Mouse (Mus musculus): ENCODE measurements around the gene Pde11a. TPM values are rescaled to one million over a fixed set of nuclear protein-coding genes. Genes with fewer than 3 reads are reported as not detected.

Pde11a gene
- polyA plus RNA-seq, 1 experiment from 2014 or later: 0.13 TPM

DNA sequence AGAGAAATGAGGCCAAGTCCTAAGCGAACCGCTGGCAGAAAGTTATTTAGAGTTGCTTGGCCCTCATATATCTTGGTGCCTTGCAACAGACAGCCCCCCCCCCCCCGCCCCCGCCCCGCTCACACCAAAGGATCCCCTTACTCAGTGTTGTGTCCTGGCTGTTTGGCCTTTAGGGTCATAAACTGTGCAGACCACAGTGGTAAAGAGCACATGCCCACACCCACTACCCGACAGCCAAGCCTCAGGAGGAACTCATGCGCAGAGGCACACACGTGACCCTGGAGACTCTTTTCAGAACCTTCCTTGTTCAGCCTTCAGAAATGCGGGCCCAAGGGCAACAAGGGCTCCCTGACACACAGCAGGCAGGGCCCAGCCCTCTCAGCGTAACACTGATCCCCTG, 90.3 kb downstream of the Pde11a start:
- Histone ChIP-seq H3K9ac (replicated peaks) (no peak overlapping the region), H3K4me3 (replicated peaks) (no peak overlapping the region), H3K36me3 (no peaks in the 10 kb centered on the region), H3K4me2 (no peak overlapping the region), H3K27me3 (no peaks in the 10 kb centered on the region), H3K9me3 (no peaks in the 10 kb centered on the region), H3K4me1 (replicated peaks) (peaks cover 4% of the 10 kb centered on the region; the same call in 1 of the 2 replicates), H3K27ac (no peak overlapping the region)
- ATAC-seq (ENCODE audit: insufficient number of reproducible peaks, insufficient read depth, low FRiP score, low TSS enrichment, low read depth): no peak
- 42% methylated on average over 9 of the region's 10 CpGs for WGBS

DNA sequence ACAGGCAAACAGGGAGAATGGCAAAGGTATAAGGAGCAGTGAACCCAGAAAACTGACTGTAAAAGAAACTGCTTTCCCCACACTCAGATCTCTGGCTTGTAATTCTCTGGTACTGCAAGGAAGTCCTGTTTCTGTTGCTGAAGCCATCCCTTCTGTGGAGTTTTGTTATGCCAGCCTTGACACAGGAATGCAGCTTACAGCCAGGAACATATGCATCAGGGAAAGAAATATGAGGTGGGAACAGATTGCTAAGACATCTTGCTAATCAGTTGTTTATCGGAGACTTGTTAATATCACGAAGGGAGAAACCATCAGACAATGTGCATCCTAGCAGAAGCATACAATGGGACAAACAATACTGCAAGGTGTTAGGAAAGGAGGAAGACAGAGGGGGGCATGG, 99.4 kb downstream of the Pde11a start:
- H3K4me1 ChIP-seq (replicated peaks): no peaks in the 10 kb centered on the region
- H3K9ac ChIP-seq (replicated peaks): no peak overlapping the region
- H3K27me3 ChIP-seq: no peaks in the 10 kb centered on the region
- 76% methylated on average over 2 of the region's 2 CpGs for WGBS
- no peak overlapping the region for H3K27ac ChIP-seq
- no peak for ATAC-seq (ENCODE audit: insufficient number of reproducible peaks, insufficient read depth, low FRiP score, low TSS enrichment, low read depth)
- H3K36me3 ChIP-seq: no peaks in the 10 kb centered on the region
- no peak overlapping the region for H3K4me3 ChIP-seq (replicated peaks)
- H3K4me2 ChIP-seq: no peak overlapping the region
- no peaks in the 10 kb centered on the region for H3K9me3 ChIP-seq

DNA sequence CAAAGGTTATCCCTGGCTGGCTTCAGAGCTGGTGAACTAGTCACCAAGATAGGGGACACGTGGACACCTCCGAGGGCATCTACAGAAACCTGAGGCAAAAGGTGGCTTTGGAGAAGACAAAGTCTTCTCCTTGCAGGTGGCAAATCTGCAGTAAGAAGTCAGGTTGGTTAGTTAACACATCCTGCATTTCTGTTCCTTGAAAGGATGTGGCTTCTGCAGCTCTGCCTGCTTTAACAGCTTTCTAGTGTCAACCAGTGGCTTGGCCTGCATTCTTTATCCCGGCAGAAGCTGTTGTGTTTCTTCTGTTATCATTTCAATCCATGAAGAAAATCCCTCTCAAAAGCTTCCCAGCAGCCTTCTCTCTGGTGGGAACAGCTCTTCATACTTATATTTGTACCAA, 100.1 kb downstream of the Pde11a start:
- Histone ChIP-seq H3K4me3 (replicated peaks) (no peak overlapping the region), H3K9me3 (no peaks in the 10 kb centered on the region), H3K9ac (replicated peaks) (no peak overlapping the region), H3K4me2 (no peak overlapping the region), H3K27ac (no peak overlapping the region), H3K27me3 (no peaks in the 10 kb centered on the region), H3K4me1 (replicated peaks) (no peaks in the 10 kb centered on the region), H3K36me3 (no peaks in the 10 kb centered on the region)
- 90% methylated on average over 3 of the region's 3 CpGs for WGBS
- ATAC-seq (ENCODE audit: insufficient number of reproducible peaks, insufficient read depth, low FRiP score, low TSS enrichment, low read depth): no peak

DNA sequence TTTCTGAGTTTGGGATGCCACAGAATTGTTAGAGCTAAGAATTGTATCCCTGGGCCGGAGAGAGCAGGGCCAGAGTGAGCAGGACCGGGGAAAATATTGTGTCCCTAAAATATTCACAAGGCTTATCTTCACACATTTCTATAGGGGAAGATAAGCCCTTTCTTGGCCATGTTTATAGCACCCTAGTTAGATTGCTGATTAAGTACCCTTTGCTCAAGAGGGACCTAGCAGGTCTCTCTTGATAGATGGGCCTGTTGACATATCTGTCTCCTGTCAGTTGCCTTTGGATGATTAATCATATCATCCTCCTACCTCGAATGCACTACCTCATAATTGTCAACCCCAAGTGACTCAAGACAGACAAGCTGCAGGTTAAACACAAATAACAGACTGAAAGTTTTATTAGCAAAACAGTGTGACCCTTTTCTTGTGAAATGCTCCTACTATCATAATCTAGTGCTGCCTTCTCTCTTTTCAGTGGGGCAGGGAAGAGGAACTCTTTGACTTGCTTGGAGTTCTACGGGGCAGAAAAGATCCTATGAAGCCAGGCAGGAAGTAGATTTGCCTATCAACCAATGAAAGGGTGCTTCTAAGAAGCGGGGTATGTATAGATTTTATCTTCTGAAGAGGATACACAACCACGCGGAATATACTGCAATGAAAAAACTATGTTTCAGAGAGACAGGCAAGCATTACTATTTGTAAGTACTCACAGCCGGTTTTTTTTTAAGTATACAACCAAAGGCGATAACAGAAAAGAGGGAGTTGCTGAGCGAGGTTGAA, 100.7 kb downstream of the Pde11a start:
- H3K9ac ChIP-seq (replicated peaks): no peak overlapping the region
- 88% methylated on average over 10 of the region's 10 CpGs for WGBS
- no peak overlapping the region for H3K4me2 ChIP-seq
- H3K36me3 ChIP-seq: no peaks in the 10 kb centered on the region
- no peak overlapping the region for H3K4me3 ChIP-seq (replicated peaks)
- no peak overlapping the region for H3K27ac ChIP-seq
- H3K4me1 ChIP-seq (replicated peaks): no peaks in the 10 kb centered on the region
- ATAC-seq (ENCODE audit: insufficient number of reproducible peaks, insufficient read depth, low FRiP score, low TSS enrichment, low read depth): no peak
- H3K9me3 ChIP-seq: no peaks in the 10 kb centered on the region
- no peaks in the 10 kb centered on the region for H3K27me3 ChIP-seq

DNA sequence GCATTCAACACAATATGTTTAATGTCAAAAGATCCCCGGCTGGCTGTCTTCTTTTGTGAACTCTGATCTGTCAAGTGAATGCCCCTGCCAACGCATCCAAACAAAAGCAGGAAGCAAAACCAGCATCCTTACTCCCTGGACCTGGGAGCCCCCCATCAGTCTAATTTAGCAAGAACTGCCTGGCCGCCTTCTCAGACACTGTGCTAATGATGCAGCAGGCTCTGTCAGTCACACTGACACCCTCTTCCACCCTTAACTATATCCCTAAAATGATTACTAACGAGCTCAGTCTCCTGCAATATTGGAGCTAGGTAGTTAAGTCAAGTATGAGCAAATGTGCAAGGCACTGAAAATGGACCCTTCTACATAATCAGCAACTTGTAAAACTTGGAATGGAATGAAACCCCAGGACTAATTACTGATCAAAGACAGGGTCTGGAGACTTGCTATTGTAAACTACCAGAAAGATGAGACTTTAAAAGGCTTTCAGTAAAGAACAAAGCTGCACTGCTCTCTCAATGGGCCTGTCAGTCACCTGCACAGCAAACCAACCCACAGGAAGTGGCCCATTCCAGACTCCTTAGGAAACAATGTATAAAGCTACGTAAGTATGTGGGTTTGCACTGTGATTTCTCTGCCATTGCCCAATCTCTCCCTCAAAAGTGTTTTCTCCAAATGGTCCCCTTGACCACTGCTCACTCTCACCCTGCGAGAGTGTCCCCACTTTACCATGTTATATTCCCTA, 118.0 kb downstream of the Pde11a start:
- no peak for ATAC-seq (ENCODE audit: insufficient number of reproducible peaks, insufficient read depth, low FRiP score, low TSS enrichment, low read depth)
- H3K4me3 ChIP-seq (replicated peaks): no peak overlapping the region
- no peaks in the 10 kb centered on the region for H3K27me3 ChIP-seq
- H3K9me3 ChIP-seq: no peaks in the 10 kb centered on the region
- 0 out of 2 replicates have a peak, but pooled peaks cover 4% of the 10 kb centered on the region for H3K4me1 ChIP-seq (replicated peaks)
- WGBS: 35% methylated on average over 6 of the region's 6 CpGs
- H3K4me2 ChIP-seq: no peak overlapping the region
- no peak overlapping the region for H3K9ac ChIP-seq (replicated peaks)
- no peaks in the 10 kb centered on the region for H3K36me3 ChIP-seq
- no peak overlapping the region for H3K27ac ChIP-seq

DNA sequence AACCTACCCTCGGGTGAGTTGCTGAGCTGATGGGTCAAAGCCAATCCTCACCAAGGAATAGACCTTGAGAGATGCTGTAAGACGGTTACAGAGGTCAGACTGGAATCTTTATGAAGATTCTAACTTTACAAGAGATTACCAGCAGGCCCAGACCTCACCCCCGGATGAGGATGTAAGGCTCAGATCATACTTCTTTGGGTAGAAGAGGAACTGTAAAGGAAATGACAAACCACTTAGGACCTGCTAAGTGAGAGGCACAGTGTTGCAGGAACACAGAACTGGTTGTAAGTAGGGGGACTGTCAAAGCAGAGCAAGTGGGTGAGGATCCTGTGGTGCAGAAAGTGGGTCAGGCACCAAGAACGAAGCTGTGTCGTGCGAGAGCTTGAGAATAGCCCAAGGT, 119.0 kb downstream of the Pde11a start:
- no peaks in the 10 kb centered on the region for H3K27me3 ChIP-seq
- ATAC-seq (ENCODE audit: insufficient number of reproducible peaks, insufficient read depth, low FRiP score, low TSS enrichment, low read depth): no peak
- WGBS: 77% methylated on average over 6 of the region's 6 CpGs
- 0 out of 2 replicates have a peak, but pooled peaks cover 4% of the 10 kb centered on the region for H3K4me1 ChIP-seq (replicated peaks)
- no peak overlapping the region for H3K9ac ChIP-seq (replicated peaks)
- H3K27ac ChIP-seq: no peak overlapping the region
- H3K9me3 ChIP-seq: no peaks in the 10 kb centered on the region
- no peaks in the 10 kb centered on the region for H3K36me3 ChIP-seq
- H3K4me3 ChIP-seq (replicated peaks): no peak overlapping the region
- H3K4me2 ChIP-seq: no peak overlapping the region

DNA sequence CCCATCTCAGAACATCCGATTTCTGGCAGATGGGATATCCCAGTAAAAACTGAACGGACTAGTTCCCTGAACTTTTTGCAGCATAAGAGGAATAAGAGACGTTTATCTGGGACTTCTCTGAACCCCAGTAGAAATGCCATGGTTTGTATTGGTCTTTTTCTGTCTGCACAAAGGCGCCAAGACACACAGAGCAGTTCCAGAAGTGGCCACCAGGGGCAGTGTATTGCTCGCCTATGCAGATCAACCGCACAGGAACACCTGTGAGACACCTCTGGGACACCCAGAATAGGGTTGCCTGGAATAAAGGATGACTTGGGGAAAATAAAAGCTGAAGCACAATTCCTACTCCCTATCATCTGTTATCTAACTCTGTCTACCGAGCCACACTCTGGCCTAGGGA, 122.4 kb downstream of the Pde11a start:
- Histone ChIP-seq H3K4me3 (replicated peaks) (no peak overlapping the region), H3K27me3 (no peaks in the 10 kb centered on the region), H3K9ac (replicated peaks) (no peak overlapping the region), H3K4me1 (replicated peaks) (0 out of 2 replicates have a peak, but pooled peaks cover 4% of the 10 kb centered on the region), H3K4me2 (no peak overlapping the region), H3K27ac (no peak overlapping the region), H3K36me3 (no peaks in the 10 kb centered on the region), H3K9me3 (no peaks in the 10 kb centered on the region)
- no peak for ATAC-seq (ENCODE audit: insufficient number of reproducible peaks, insufficient read depth, low FRiP score, low TSS enrichment, low read depth)
- 56% methylated on average over 7 of the region's 7 CpGs for WGBS

DNA sequence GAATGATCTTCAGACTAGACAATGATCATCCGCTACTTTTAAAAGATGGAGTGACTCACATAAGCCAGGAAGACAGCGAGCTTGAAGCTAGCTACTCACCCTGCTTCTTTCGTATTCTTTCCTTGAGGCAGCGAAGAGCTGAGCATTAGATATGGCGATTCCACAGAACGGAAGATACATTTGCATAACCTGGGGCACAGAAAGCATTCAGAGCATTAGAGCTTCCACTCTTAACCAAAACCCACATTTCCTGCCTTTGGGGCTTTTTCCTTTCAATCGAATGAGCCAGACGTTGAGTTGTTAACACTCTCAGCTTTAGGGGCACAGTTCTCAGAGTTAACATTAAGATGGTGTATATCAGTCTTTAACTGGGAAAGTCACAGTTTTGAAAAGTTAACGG, 123.4 kb downstream of the Pde11a start:
- H3K4me3 ChIP-seq (replicated peaks): no peak overlapping the region
- H3K36me3 ChIP-seq: no peaks in the 10 kb centered on the region
- 88% methylated on average over 9 of the region's 9 CpGs for WGBS
- no peak overlapping the region for H3K27ac ChIP-seq
- H3K27me3 ChIP-seq: no peaks in the 10 kb centered on the region
- no peak overlapping the region for H3K9ac ChIP-seq (replicated peaks)
- ATAC-seq (ENCODE audit: insufficient number of reproducible peaks, insufficient read depth, low FRiP score, low TSS enrichment, low read depth): no peak
- H3K9me3 ChIP-seq: no peaks in the 10 kb centered on the region
- H3K4me1 ChIP-seq (replicated peaks): no peaks in the 10 kb centered on the region
- no peak overlapping the region for H3K4me2 ChIP-seq

DNA sequence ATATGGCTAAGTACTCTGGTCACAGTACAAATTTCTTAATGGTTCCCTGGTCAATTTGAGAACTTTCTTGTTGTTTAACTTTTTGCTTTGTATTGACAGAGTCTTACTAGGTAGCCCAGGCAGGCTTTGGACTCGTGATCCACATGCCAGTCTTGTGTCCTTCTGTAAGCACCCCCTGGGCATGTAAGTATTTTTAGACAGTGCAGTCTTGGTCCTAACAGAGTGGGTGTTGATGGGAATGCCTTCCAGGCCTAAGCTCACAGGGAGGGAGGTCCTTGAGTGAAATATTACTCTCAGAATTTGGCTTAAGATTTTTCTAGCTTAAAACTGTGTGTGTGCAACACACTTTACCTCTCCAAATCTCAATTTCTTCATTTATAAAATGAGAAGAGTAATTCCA, 153.4 kb downstream of the Pde11a start:
- Histone ChIP-seq H3K9me3 (no peaks in the 10 kb centered on the region), H3K36me3 (no peaks in the 10 kb centered on the region), H3K27me3 (no peaks in the 10 kb centered on the region), H3K4me1 (replicated peaks) (no peaks in the 10 kb centered on the region), H3K9ac (replicated peaks) (no peak overlapping the region), H3K4me2 (no peak overlapping the region), H3K27ac (no peak overlapping the region), H3K4me3 (replicated peaks) (no peak overlapping the region)
- no peak for ATAC-seq (ENCODE audit: insufficient number of reproducible peaks, insufficient read depth, low FRiP score, low TSS enrichment, low read depth)
- 48% methylated on average over 1 of the region's 1 CpGs for WGBS

DNA sequence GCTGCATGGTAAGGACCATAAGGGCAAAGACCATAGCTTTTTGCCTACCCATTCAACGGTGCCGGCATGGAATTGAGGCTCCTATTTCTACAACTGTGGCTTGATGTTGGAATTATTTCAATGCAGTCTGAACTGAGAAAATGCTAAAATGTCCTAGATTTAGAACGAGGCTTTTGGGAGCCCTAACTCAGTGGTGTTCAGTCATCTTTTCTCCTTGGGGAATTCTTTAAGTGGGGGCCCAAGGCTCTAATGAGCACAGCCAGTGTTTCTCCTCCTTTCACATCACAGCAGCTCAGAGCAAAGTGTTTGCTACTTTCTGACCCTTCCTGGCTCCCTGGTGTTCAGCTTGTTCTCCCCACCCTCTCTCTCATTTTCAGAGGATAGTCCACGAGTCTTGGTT, 175.8 kb downstream of the Pde11a start:
- no peak overlapping the region for H3K4me2 ChIP-seq
- no peak for ATAC-seq (ENCODE audit: insufficient number of reproducible peaks, insufficient read depth, low FRiP score, low TSS enrichment, low read depth)
- H3K9ac ChIP-seq (replicated peaks): no peak overlapping the region
- 83% methylated on average over 4 of the region's 4 CpGs for WGBS
- no peaks in the 10 kb centered on the region for H3K4me1 ChIP-seq (replicated peaks)
- no peaks in the 10 kb centered on the region for H3K36me3 ChIP-seq
- H3K27ac ChIP-seq: no peak overlapping the region
- H3K27me3 ChIP-seq: no peaks in the 10 kb centered on the region; the same call in 1 of the 2 replicates
- no peak overlapping the region for H3K4me3 ChIP-seq (replicated peaks)
- H3K9me3 ChIP-seq: no peaks in the 10 kb centered on the region

DNA sequence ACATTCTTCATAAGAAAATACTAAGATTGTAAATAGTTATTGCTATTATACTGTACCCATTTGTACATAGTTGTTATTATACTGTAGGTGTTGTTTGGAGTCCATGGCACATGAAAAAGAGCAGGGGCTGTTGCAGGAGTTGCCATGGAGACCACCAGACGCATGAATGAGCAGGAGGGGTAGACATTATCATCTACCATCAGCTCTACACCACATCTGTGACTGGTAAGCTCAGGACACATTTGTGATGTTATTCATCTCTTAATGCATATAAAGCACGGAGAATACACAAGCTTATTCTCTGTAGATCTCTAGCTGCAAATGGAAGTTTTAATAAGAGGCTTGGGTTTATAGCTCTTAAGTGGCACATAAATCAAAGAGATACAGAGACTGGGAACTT, 179.6 kb downstream of the Pde11a start:
- no peak for ATAC-seq (ENCODE audit: insufficient number of reproducible peaks, insufficient read depth, low FRiP score, low TSS enrichment, low read depth)
- Histone ChIP-seq H3K4me1 (replicated peaks) (no peaks in the 10 kb centered on the region), H3K36me3 (no peaks in the 10 kb centered on the region), H3K9ac (replicated peaks) (no peak overlapping the region), H3K27me3 (no peaks in the 10 kb centered on the region), H3K4me2 (no peak overlapping the region), H3K9me3 (no peaks in the 10 kb centered on the region), H3K4me3 (replicated peaks) (no peak overlapping the region), H3K27ac (no peak overlapping the region)
- 47% methylated on average over 2 of the region's 2 CpGs for WGBS
